Mouse (Mus musculus): ENCODE measurements around the gene Gm49322.
"Not testable (repeated sequence)": the region's sequence is repeated elsewhere in the genome, so short reads cannot be mapped to it uniquely, and the experiment has no call there.

The Gm49322 gene

DNA sequence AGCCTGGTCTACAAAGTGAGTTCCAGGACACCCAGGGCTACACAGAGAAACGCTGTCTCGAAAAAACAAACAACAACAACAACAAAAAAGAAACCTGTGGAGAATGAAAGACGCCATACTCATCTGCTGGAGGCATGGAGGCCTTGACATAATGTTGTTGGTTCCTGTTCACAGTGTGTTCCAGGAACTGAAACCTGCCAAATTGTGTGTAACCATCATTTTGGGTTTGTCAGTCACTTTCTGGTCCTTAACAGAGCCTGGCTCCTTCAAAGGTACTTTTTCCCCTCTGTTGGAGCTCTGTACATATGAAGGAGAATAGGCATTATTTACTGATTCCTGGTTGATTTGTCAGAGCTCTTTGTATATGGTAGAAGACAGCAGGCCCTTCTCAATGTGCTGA, 6.1 kb downstream of the Gm49322 start:
- no peak for DNase-seq (ENCODE audit: low read depth)

DNA sequence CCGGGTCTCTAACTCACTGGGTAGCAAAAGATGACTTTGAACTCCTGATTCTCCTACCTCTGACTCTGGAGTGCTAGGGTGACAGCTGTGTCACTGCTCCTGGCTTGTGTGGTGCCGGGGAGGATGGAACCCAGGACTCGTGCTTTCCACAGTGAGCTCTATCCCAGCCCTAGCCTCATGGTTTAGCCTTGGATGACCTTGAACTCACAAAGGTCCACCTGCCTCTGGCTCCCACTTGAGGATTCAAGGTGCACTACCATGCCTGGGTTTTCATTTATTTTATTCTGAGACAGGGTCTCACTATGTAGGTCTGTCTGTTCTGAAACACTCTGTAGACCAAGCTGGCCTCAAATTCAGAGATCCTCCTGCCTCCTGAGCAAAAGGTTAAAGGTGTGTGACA, 8.0 kb downstream of the Gm49322 start:
- no peak for DNase-seq (ENCODE audit: low read depth)

DNA sequence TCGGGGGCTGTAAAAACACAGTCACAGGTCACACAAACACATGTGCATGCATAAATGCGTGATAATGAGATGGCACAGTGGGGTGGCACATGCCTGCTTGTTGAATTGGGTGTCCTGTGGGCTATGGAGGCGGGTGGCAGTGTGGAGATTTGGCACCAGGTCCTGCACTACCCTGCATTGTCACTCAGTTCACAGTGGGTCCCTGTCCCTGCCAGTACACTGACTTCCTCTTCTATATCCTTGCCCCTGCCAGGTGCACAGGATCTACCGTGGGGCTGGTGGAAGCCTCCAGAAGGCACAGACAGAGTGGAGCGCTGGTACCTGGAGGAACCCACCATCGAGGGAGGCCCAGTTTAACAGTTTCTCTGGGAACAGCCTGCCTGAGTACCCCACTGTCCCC, 8.5 kb downstream of the Gm49322 start:
- no peak for DNase-seq (ENCODE audit: low read depth)

DNA sequence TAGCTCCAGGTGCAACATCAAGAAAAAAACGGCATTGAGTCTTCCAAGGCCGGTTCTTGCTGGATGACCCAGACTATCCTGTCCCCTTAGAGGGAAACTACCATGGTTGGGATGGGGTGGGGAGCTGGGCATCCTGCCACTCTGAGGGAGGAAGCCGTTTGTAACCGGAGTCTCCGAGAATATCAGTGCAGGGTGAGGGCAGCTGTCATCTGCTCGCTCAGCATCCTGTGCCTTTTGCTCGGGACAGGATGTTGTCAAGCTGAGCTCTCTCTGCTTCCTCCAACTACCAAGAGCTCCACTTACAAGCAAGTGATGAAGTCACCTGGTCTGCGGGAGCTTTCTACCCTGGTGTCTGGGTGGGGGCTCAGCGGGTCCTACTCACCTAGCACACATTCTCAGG, 12.4 kb downstream of the Gm49322 start:
- peak; percentile 82 for DNase-seq (ENCODE audit: low read depth)

DNA sequence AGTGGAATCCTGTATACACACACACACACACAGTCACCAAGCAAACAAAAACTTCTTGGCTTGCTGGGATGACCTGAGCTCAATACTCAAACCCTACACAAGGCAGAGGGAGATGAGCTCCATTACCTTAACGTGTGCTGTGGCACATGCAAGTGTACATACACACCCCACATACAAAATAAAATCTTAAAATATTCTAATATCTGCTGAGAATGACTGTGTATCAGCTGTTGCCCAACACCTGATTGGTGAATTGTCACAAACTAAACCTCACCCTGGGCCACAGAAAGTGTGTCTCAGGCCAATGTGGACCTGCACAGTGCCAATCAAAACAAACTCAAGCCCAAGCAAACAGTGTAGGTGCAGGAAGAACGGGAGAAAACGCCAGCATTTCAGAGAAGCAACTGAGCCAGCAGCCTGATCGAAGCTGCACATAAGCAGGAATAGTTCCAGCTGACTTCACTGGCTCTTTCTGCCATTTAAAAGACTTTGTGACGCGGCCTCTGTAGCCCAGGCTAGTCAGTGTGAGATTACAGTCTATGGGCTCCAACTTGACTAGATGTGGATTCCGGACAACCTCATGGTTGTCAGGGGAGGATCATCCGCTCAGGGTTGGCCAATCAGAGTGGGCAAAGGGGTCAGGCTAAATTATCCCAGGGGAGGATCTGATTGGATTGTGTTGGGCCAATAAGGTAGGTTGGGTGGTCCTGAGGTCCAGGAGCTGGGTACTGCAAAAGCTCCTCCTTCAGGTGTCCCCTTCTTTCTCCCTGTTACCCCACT, 13.8 kb downstream of the Gm49322 start:
- DNase-seq (ENCODE audit: low read depth), result no peak

DNA sequence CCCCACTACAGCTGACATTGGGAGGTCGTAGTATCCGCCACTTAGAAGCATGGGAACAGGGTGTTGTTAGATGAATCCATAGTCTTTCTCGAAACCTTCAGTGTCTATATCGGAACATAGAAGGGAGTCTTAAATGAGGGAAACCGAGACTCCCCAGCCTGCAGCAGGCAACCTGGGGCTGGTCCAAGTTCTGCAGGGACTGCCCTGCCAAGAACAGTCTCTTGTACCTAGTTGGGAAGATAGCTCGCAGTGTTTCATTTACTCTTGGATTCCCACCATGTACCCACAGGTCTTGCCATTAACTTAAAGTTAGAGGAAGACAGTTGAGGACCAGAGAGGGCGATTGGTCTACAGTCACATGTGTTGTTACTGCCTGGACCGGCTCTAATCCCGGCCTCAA, 14.5 kb downstream of the Gm49322 start:
- DNase-seq (ENCODE audit: low read depth), result no peak

DNA sequence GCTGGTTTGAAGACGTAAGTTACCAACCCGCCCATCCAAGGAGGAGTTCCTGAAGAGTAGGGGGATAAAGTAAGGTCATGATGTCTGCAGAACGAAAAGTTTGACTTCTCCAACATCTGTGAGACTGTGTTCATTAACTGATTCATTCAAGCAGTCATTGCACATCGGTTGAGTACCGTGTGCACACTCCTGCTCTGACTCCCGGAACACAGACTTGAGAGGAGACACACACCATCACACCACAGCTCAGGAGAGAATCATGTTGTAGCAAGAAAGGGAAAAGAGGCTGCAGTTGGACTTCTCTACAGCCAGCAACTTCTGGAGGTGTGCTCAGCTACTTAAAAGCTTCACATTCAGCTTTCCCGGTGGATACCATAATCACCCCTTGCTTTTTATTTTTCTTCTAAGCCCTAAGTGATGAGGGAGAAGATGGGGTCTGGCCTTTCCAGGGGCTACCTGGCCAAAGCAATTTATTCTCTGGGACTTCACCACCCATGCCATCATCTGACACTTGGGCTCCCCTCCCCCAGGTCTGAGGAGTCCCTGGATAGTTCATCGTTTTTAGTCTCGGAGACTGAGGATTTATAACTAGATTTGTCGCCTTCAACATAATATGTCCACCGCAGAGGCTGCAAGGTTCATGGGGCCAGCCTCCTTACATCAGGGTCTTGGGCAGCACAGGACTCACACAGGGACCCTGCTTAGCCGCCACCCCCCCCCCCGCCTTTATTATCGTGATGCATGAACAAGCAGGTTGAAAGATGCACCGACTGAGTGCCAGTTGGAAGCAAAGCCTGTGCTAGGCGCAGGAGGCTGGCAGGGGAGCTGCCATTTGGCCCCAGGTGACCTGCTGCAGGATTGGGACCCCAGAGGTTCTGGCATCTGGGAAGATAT, 15.2 kb downstream of the Gm49322 start:
- no peak for DNase-seq (ENCODE audit: low read depth)

DNA sequence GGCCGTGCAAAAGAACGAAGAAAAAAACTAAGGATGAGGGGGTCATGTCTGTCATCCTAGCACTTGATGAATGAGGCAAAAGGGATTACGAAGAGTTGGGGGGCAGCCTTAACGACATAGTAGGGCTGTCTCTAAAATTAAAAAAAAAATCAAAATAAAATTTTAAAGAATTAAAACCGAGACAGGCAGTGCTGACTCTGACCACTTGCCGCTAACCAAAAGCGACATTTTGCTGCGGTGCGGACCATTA, 15.8 kb downstream of the Gm49322 start:
- no peak for DNase-seq (ENCODE audit: low read depth)

DNA sequence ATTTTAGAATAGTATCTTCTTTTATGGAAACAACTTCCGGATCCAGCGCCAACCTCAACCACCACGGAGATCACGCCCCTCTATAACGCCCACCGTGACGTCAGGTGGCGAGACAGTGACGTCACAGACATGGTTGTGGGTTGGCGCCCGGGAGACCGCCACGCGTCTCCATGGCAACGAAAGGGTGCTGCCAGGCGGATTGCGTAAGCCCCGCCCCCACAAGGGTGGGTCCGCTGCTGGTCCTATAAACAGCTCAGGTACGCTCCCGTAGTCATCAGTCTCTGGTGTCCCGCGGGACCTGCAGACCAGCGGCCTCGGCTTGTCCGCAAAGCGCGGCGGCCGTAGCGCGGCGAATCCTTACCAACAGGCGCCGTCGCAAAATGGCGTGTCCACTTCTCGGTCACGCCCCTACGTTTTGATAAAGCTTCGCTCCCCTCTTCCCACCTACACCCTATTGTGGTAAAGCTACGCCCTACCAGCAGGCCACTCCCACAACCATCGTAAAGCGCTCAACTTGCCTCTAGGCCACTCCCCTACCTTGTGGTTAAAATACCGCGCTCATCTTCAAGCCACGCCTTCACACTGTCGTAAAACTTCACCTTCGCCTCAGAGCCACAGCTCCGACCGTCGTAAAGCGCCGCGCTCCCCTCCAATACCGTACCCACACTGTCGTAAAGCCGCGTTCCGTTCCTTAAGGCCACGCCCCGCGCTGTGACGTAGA, 16.3 kb downstream of the Gm49322 start:
- DNase-seq (ENCODE audit: low read depth), result peak; percentile 100

DNA sequence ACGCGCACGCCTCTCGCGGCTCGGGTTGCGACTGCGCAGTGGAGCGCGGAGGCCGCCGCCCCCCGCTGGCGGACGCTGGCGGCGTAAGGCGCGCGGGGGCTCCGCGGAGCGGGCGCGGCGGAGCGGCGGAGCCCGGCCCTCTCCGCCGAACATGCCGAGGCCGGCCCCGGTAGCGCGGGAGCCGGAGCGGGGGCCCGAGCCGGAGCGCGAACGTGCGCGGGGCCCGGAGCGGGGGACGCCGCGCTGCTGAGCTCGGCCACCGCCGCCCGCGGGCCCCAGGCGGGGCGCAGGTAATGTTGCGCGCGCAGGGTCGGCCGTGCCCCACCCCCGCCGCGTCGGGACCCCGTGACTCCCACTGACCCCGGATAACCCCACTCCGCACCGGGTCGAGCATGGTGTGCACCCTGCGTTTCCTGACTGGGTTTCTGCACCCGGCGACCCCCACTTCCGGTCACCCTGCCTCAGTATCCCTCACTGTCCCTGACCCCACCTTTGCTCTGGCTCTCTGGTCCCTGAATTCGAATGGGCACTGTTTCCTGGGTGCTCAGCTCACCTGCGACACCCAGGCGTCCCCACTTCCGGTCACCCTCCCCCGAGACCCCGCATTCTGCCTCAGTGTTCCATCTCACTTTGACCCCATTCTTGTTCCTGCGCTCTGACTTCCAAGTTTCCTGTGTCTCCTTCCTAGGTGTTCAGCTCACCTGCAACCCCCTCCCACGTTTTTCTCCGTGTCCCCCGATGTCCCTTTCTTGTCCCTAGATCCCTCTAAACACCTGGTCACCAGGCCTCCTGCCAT, 17.0 kb downstream of the Gm49322 start, which contains the start of gene Csnk1g2:
Csnk1g2 (plus strand) TSS at position 178 of the 796 bp plus-strand sequence.
- peak; percentile 46 for DNase-seq (ENCODE audit: low read depth)

DNA sequence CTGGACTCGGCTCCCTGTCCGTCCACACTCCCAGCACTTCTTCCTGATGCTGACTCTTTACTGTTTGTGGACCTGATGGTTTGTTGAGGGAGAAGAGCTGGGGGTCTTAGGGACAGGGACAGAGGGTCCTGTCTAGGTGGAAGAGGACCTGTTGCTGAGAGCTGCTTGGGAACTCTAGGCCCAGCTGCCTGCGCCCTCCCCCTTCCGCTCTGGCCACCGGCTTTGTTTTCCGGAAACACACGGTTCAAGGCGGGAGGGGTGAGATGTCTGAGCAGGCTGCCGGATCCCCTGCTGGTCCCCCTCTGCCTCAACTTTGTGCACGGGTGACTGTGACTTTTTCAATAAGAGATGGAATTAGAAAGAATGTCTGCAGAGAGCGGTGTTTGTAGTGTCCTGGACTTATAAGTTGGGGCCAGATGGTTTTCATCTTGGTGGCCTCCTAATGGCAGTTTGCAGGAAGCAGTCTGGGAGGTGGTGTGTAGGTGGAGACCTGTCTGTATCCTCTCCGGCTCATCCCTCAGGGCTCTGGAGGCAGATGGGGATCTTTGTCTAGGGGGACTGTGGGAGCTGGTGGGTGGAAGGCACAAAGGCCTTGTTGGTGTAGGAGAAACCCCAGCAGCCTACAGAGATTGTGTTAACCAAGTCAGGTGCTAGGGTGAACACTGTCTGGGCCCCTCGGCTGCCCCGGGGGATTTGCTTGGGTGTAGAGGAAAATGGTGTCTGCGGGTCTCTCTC, 17.8 kb downstream of the Gm49322 start:
- peak; percentile 80 for DNase-seq (ENCODE audit: low read depth)

DNA sequence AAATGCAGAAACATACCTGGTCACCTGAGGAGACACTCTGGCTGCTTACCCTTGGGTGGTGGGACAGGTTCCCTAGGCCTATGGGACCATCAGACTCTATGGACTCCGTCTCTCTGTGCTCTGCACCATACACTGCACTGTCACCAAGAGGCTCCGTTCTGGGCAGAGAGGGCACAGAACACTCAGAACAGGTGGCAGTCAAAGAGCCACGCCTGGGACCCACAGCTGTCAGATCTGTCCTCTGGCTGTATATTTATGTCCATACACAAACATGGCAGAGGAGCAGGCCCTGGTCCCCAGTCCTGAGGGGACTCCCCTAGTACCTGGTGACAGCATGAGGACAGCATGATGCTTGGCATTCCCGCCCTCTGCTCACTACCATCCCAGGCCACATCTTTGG, 19.9 kb downstream of the Gm49322 start:
- no peak for DNase-seq (ENCODE audit: low read depth)

DNA sequence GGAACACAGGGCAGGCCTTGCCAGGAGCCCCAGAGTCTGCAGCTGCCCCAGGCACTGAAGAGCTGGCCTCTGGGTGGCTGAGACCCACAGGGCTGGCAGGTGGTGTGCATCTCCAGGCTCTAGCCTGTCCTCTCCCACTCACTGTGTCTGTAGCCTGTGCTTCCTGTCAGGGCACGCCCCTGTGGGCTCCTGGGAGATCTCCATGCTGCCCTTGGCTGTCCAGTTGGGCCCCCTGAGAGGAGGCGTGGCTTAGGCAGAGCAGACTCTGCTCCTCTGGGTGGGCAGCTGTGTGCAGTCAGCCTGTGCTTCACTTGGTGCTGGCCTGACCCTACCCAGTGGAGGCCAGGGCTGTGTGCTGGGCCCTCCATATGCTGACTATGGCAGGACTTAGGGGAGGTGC, 21.9 kb downstream of the Gm49322 start:
- DNase-seq (ENCODE audit: low read depth), result no peak

DNA sequence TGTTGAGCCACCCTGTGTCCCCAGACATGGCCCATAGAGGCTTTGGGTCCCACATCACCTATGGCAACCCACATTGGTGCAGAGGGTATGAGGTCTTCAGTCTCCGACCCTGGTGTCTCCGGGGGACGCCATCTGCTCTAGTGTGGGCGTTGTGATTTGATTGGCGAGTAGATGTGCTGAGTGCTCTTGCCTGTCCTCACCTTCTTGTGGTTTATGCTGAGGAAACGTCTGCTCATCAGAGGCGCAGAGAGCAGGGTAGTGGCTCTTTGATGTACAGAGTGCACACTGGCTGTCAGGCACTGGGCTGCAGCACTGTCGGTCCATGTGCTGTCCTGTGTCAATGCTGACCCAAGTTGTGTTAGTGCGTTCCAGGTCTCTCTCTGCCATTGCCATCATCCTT, 23.1 kb downstream of the Gm49322 start:
- no peak for DNase-seq (ENCODE audit: low read depth)

DNA sequence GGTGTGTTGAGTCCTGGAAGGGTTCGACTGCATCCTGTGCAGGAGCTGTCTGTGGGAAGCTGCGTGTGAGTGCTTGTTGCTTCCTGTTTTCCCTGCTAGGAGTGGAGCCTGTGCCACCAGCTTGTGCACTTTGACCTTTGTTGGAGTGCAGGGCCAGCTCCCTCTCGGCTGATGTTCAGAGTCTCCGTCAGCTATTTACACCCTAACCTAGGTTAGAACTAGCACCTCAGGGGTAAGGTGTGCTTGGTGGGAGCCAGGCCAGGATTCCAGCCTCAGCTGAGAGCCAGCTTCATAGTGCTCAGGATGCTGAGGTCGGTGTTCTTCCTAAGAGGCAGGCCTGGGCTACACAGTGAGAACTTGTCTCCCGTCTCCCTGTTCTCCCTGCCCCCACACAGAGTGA, 29.5 kb downstream of the Gm49322 start:
- no peak for DNase-seq (ENCODE audit: low read depth)

DNA sequence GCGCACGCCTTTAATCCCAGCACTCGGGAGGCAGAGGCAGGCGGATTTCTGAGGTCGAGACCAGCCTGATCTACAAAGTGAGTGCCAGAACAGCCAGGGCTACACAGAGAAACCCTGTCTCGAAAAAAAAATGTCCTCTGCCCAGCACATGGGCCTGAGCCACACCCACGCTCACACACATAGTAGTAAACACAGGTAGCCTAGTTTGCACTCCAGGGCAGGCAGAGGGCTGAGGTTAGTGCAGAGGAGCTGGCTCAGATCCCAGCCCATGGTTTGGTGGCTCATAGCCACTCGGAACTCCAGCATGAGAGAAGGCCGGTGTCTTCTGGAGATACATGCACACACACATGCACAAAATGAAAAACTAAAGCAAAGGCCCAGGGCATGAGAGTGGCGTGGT, 41.1 kb downstream of the Gm49322 start:
- no peak for DNase-seq (ENCODE audit: low read depth)

DNA sequence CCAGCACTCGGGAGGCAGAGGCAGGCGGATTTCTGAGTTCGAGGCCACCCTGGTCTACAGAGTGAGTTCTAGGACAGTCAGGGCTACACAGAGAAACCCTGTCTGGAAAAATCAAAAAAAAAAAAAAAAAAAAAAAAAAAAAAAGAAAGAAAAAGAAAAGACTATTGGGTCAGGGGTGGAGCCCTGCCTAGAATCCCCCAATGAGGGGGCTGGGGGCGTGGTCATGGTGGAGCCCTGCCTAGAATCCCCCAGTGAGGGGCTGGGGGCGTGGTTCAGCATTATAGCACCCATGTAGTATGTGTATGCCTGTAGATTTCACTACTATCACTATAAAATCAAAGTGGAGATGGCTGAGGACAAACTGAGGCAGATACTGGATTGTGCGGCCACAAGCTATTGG, 44.1 kb downstream of the Gm49322 start:
- DNase-seq (ENCODE audit: low read depth), result not testable (repeated sequence)

DNA sequence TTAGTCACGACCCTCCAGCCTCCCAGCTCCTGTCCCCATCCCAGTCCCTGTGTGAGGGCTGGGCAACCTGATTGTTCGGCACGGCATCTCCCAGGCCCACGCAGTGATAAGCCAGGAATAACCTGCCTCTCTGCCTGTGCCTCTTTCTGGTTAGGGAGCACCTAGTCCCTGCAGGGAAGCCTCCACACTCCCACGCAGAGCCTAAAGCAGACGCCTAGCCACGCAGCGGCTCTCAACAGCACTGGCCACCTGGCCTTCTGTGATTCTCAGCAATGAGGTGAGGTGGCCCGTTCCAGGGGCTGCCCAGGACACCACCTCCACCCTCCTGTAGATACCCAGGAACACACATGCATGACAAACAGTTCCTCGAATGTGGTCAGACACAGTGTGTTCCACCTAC, 44.6 kb downstream of the Gm49322 start:
- DNase-seq (ENCODE audit: low read depth), result no peak

DNA sequence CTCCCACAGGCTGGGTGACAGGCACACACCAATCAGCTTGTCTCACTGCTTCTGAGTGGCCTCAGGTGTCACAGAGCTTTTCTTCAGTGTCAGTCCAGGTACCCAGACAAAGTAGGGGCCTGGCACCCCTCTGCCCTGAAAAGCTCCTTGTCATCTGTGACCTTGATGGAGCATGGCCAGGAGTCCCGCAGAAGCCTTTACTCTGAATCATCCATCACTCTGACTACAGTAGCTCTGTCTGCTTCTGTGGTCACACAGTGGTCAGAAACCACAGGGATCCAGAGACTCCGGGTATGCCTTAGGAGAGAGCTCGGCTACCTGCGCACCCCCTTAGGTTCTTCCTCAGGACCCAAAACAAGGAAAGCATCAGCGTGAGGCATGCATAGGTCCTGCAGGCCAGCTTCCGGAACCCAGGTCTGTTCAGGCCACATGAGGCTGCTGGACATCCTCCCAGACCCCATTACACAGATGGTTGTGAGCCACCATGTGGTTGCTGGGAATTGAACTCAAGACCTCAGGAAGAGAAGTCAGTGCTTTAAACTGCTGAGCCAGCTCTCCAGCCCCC, 47.4 kb downstream of the Gm49322 start:
- DNase-seq (ENCODE audit: low read depth), result peak; percentile 62

DNA sequence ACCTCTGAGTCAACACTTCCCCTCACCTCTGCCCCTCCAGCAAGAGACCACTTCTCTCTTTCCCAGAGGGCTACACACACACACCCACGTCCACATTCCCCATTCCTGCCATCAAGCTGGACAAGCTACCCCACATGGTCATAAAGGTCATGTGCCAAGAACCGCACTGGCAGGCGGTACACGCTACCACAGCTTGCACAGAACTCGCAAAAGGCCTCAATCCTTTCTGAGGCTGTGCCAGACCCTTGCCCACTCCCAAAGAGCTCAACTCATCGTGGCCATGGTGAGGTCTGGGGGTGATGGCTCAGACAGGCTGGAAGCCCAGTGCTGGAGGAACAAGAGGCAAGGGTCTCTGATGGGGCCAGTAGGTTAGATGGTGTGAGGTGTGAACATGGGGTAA, 49.0 kb downstream of the Gm49322 start:
- DNase-seq (ENCODE audit: low read depth), result no peak

Data from 416B (cell line).